14 mouse cellular contexts compared by ENCODE assay signal in the genomic region with DNA sequence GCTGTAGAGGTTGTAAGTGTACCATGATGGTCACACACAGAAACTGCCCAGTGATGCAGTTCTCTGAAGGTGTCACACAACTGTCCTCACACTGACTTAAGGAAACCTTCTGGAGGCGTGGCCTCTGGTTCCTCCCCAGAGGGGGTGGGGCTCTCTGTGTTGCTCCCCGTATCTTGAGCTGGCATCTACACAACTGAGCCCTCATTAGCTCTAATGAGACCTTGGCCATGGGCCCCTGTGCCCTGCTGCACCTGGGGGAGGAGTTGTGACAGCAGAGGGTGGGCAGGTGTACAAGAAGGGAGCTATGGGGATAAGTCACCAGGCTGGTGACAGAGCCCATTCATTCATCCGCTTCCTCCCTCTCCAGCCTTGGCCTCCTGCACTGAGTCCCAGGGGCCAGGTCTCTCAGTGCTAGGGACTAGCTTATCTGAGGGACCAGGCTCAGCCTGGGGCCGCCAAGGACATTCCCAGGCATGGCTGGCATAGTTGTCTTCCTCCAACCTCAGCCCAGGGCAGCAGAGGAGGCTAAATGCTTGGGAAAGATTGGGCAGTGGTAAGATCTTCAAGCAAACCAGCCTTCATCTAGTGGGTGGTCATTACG. TPM values are rescaled to one million over a fixed set of nuclear protein-coding genes. Genes with fewer than 3 reads are reported as not detected.
DNase-seq lines count a peak whose midpoint lies in the region; ATAC-seq lines count a peak whose summit lies in the region.
"Had no signal": no experiment of that assay in that cellular context is flagged by ENCODE, and none has a peak within 500 bp of the region (broad histone marks: within the 10 kb centered on the region; RNA-seq: fewer than 3 reads in every experiment).

No protein-coding gene starts in this region.

- no peaks in the 10 kb centered on the region for H3K27me3 ChIP-seq in kidney, embryonic 15.5 days
- H3K27me3 ChIP-seq in liver, embryonic 12.5 days (replicated peaks) = no peaks in the 10 kb centered on the region
- H3K27me3 ChIP-seq in hindbrain, embryonic 16.5 days (replicated peaks; ENCODE audit: control insufficient read depth, insufficient read depth, low read length) = no peaks in the 10 kb centered on the region

- H3K9me3 ChIP-seq in kidney, embryonic 15.5 days (replicated peaks) = no peaks in the 10 kb centered on the region
- H3K9me3 ChIP-seq in liver, embryonic 12.5 days (replicated peaks) = no peaks in the 10 kb centered on the region
- H3K9me3 ChIP-seq in hindbrain, embryonic 16.5 days (ENCODE audit: control insufficient read depth, low read length) = no peaks in the 10 kb centered on the region

- no peaks in the 10 kb centered on the region for H3K36me3 ChIP-seq in kidney, embryonic 15.5 days
- H3K36me3 ChIP-seq in liver, embryonic 12.5 days = no peaks in the 10 kb centered on the region
- H3K36me3 ChIP-seq in hindbrain, embryonic 16.5 days (ENCODE audit: control insufficient read depth, insufficient read depth, low read length) = no peaks in the 10 kb centered on the region

- H3K9ac ChIP-seq in kidney, embryonic 15.5 days = no peak overlapping the region
- H3K9ac ChIP-seq in liver, embryonic 12.5 days = peak overlapping the region; percentile 61
- no peak overlapping the region for H3K9ac ChIP-seq in hindbrain, embryonic 16.5 days (ENCODE audit: low read depth, low read length)

- peaks cover 29% of the 10 kb centered on the region for H3K4me1 ChIP-seq in kidney, embryonic 15.5 days
- H3K4me1 ChIP-seq in liver, embryonic 12.5 days = peaks cover 63% of the 10 kb centered on the region
- H3K4me1 ChIP-seq in hindbrain, embryonic 16.5 days (ENCODE audit: control insufficient read depth, insufficient read depth, low read depth, low read length) = peaks cover 11% of the 10 kb centered on the region

- H3K4me3 ChIP-seq in kidney, embryonic 15.5 days (replicated peaks) = no peak overlapping the region
- peak overlapping the region; percentile 30 for H3K4me3 ChIP-seq in liver, embryonic 12.5 days
- H3K4me3 ChIP-seq in hindbrain, embryonic 16.5 days (ENCODE audit: low read length) = no peak overlapping the region

- WGBS in kidney, embryonic 15.5 days = 53% methylated on average over 5 of the region's 5 CpGs
- whole genome bisulfite sequencing in liver, embryonic 12.5 days (ENCODE audit: insufficient replicate concordance) = 25% methylated on average over 5 of the region's 5 CpGs
- 67% methylated on average over 5 of the region's 5 CpGs for WGBS in hindbrain, embryonic 16.5 days

- ATAC-seq in kidney, embryonic 15.5 days (replicated peaks; ENCODE audit: low FRiP score) = 0 out of 2 replicates have a peak, but pooled peaks have one; percentile 30
- peak; percentile 78 for ATAC-seq in liver, embryonic 12.5 days
- ATAC-seq in hindbrain, embryonic 16.5 days = no peak

- no peak overlapping the region for H3K27ac ChIP-seq in kidney, embryonic 15.5 days
- H3K27ac ChIP-seq in liver, embryonic 12.5 days = peak overlapping the region; percentile 83
- H3K27ac ChIP-seq in hindbrain, embryonic 16.5 days (ENCODE audit: low read depth, low read length) = no peak overlapping the region

- DNase-seq in adrenal gland, adult (ENCODE audit: inconsistent age in 2 of 2, low spot score in 1 of 2) = peak; percentile 55 to 74
- no peak for DNase-seq in adrenal gland, postnatal 25 days
- DNase-seq in kidney, adult 11 months = no peak
- peak; percentile 81 for DNase-seq in c-Kit-negative CD71-positive TER-119-positive erythroid progenitor cells, embryonic 14.5 days (ENCODE audit: low read depth, low spot score)
- no peak for DNase-seq in frontal cortex, adult 2 months (ENCODE audit: extremely low spot score in 1 of 2, low spot score in 1 of 2)
- DNase-seq: adrenal gland, adult 8-10 months; cerebellum, postnatal 14 days; gastrocnemius, postnatal 25 days; kidney, adult 9 months; lung, postnatal 14 days; thymus, postnatal 4 days had no signal

- no peak overlapping the region for H3K4me2 ChIP-seq in kidney, embryonic 15.5 days
- H3K4me2 ChIP-seq in liver, embryonic 12.5 days = peak overlapping the region; percentile 65
- H3K4me2 ChIP-seq in hindbrain, embryonic 16.5 days (ENCODE audit: low read length) = no peak overlapping the region

RNA-seq across cellular contexts. Expression of a gene that starts 8.9 kb away (rescaled TPM):
- total RNA-seq in adrenal gland, postnatal 25 days (2021) = 29.5 and 37.8 TPM in 2 replicates
- 4.6 and 5.9 TPM in 2 replicates for polyA plus RNA-seq in kidney, embryonic 15.5 days (2015; fragmentation: Nextera tagmentation; extraction: Ambion mirVana)
- polyA plus RNA-seq in liver, embryonic 12.5 days (2016; fragmentation: Nextera tagmentation; extraction: Ambion mirVana) = 17.3 and 19.7 TPM in 2 replicates
- 53.4 and 64.2 TPM in 2 replicates for polyA plus RNA-seq in frontal cortex, adult 2 months (2012; rRNA removed)
- polyA plus RNA-seq in hindbrain, embryonic 16.5 days (2015; fragmentation: Nextera tagmentation; extraction: Ambion mirVana) = 8.5 and 9.4 TPM in 2 replicates

Comparison
In these comparisons a context has a peak if more than half of its experiments do, and no peak if none do; other contexts are left out.
1. DNase-seq: peak in adrenal gland, adult (2 of 2) and c-Kit-negative CD71-positive TER-119-positive erythroid progenitor cells, embryonic 14.5 days (single experiment); none in adrenal gland, postnatal 25 days (single experiment), kidney, adult 11 months (single experiment) and frontal cortex, adult 2 months (0 of 2).